Mouse (Mus musculus): Measurements from ENCODE around the gene Dydc2. TPM values are rescaled to one million over a fixed set of nuclear protein-coding genes. Genes with fewer than 3 reads are reported as not detected.

The Dydc2 gene
- total RNA-seq, 1 experiment: not detected

- Histone ChIP-seq H3K27ac (ENCODE audit: insufficient read depth, low read depth, low read length, poor library complexity, severe bottlenecking) (no peak overlapping the region), H3K9me3 (ENCODE audit: control insufficient read depth, insufficient read depth, low read depth, low read length) (no peaks in the 10 kb centered on the region), H3K36me3 (ENCODE audit: control insufficient read depth, insufficient read depth, low read length, poor library complexity, severe bottlenecking) (no peaks in the 10 kb centered on the region), H3K4me1 (ENCODE audit: control insufficient read depth in 2 of 2, insufficient read depth in 2 of 2, low read length in 2 of 2, poor library complexity in 1 of 2) (peaks cover 0 to 9% of the 10 kb centered on the region in 2 experiments; a peak in 1 of 4 replicates), H3K4me3 (ENCODE audit: insufficient read depth in 1 of 2, low read depth in 1 of 2, low read length in 2 of 2, poor library complexity in 1 of 2, severe bottlenecking in 1 of 2) (no peak overlapping the region), H3K9ac (ENCODE audit: insufficient read depth, low read depth, low read length, poor library complexity, severe bottlenecking) (no peak overlapping the region)
- TF ChIP-seq CHD2 (IDR thresholded peaks at IDR 0.05; ENCODE audit: low read depth, low read length): no peak
- no peak for TF ChIP-seq HCFC1 (IDR thresholded peaks at IDR 0.05; ENCODE audit: borderline replicate concordance, insufficient read depth, low read length)
- no peak for TF ChIP-seq MAFK (IDR thresholded peaks at IDR 0.05; ENCODE audit: insufficient read depth, low read depth, low read length)
- no peak for TF ChIP-seq ZNF384 (IDR thresholded peaks at IDR 0.05; ENCODE audit: low read depth, low read length)
- TF ChIP-seq ZC3H11A (IDR thresholded peaks at IDR 0.05; ENCODE audit: borderline replicate concordance, low read depth, low read length): no peak
- in situ Hi-C loops (cut with MboI; ENCODE audit: low sequenced_read_pairs in 2 of 2, unreplicated experiment in 2 of 2): no loop called here
- DNase-seq (ENCODE audit: low read depth, low spot score): no peak
These were observed 60.9 kb downstream of the Dydc2 start for GRCm38 (mm10) chr14:41008138-41008537.

DNA sequence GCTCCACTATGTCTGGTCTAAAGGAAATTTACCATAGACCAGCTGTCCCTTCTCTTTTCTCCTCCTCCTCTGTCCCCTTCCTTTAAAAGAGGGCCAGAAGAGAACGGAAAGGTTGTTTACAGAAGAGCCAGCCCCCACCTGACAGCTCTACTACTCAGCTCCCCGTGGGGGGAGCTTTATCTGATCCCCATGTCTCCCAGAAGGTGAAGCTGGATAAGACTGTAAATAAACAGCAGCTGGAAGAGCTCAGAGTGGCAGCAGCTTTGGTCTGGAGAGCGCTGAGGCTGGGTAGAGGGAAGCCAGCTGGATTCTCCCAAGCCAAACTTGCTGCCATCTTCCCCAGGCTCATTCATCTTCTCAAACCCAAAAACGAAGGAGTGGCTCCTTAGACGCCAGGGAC lies 61.4 kb downstream of the Dydc2 start:
- Histone ChIP-seq H3K9ac (ENCODE audit: insufficient read depth, low read depth, low read length, poor library complexity, severe bottlenecking) (no peak overlapping the region), H3K36me3 (ENCODE audit: control insufficient read depth, insufficient read depth, low read length, poor library complexity, severe bottlenecking) (no peaks in the 10 kb centered on the region), H3K27ac (ENCODE audit: insufficient read depth, low read depth, low read length, poor library complexity, severe bottlenecking) (no peak overlapping the region), H3K4me1 (ENCODE audit: control insufficient read depth in 2 of 2, insufficient read depth in 2 of 2, low read length in 2 of 2, poor library complexity in 1 of 2) (peaks cover 0 to 8% of the 10 kb centered on the region in 2 experiments; a peak in 1 of 4 replicates), H3K4me3 (ENCODE audit: insufficient read depth in 1 of 2, low read depth in 1 of 2, low read length in 2 of 2, poor library complexity in 1 of 2, severe bottlenecking in 1 of 2) (no peak overlapping the region), H3K9me3 (ENCODE audit: control insufficient read depth, insufficient read depth, low read depth, low read length) (no peaks in the 10 kb centered on the region)
- DNase-seq (ENCODE audit: low read depth, low spot score): no peak
- in situ Hi-C loops (cut with MboI; ENCODE audit: low sequenced_read_pairs in 2 of 2, unreplicated experiment in 2 of 2): no loop called here
- TF ChIP-seq ZNF384 (IDR thresholded peaks at IDR 0.05; ENCODE audit: low read depth, low read length) (no peak), CHD2 (IDR thresholded peaks at IDR 0.05; ENCODE audit: low read depth, low read length) (no peak), MAFK (IDR thresholded peaks at IDR 0.05; ENCODE audit: insufficient read depth, low read depth, low read length) (no peak), HCFC1 (IDR thresholded peaks at IDR 0.05; ENCODE audit: borderline replicate concordance, insufficient read depth, low read length) (no peak), ZC3H11A (IDR thresholded peaks at IDR 0.05; ENCODE audit: borderline replicate concordance, low read depth, low read length) (no peak)

DNA sequence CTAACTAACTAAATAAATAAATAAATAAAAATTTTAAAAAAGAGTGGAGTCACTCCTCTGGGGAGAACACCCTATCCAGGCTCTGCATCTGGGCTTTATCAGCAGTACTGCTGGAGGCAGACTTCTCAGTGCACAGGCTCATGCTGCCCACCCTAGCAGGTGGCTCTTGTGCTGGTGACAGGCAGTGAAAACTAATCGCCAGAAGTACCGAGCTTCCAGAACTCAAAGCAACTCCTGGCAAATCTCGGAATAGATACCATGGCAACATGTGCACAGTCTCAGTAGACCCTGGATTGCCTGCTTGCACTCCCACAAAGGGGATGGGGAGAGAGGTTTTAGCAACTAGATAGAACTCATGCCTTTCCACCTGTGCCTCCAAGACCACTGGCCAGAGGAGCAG lies 62.1 kb downstream of the Dydc2 start:
- no peaks in the 10 kb centered on the region for H3K9me3 ChIP-seq (ENCODE audit: control insufficient read depth, insufficient read depth, low read depth, low read length)
- H3K27ac ChIP-seq (ENCODE audit: insufficient read depth, low read depth, low read length, poor library complexity, severe bottlenecking): no peak overlapping the region
- DNase-seq (ENCODE audit: low read depth, low spot score): no peak
- no peak overlapping the region for H3K9ac ChIP-seq (ENCODE audit: insufficient read depth, low read depth, low read length, poor library complexity, severe bottlenecking)
- in situ Hi-C loops (cut with MboI; ENCODE audit: low sequenced_read_pairs in 2 of 2, unreplicated experiment in 2 of 2): no loop called here
- peaks cover 0 to 8% of the 10 kb centered on the region in 2 experiments; a peak in 1 of 4 replicates for H3K4me1 ChIP-seq (ENCODE audit: control insufficient read depth in 2 of 2, insufficient read depth in 2 of 2, low read length in 2 of 2, poor library complexity in 1 of 2)
- no peaks in the 10 kb centered on the region for H3K36me3 ChIP-seq (ENCODE audit: control insufficient read depth, insufficient read depth, low read length, poor library complexity, severe bottlenecking)
- TF ChIP-seq HCFC1 (IDR thresholded peaks at IDR 0.05; ENCODE audit: borderline replicate concordance, insufficient read depth, low read length): no peak
- TF ChIP-seq CHD2 (IDR thresholded peaks at IDR 0.05; ENCODE audit: low read depth, low read length): no peak
- no peak for TF ChIP-seq ZC3H11A (IDR thresholded peaks at IDR 0.05; ENCODE audit: borderline replicate concordance, low read depth, low read length)
- TF ChIP-seq MAFK (IDR thresholded peaks at IDR 0.05; ENCODE audit: insufficient read depth, low read depth, low read length): no peak
- no peak for TF ChIP-seq ZNF384 (IDR thresholded peaks at IDR 0.05; ENCODE audit: low read depth, low read length)
- no peak overlapping the region for H3K4me3 ChIP-seq (ENCODE audit: insufficient read depth in 1 of 2, low read depth in 1 of 2, low read length in 2 of 2, poor library complexity in 1 of 2, severe bottlenecking in 1 of 2)

GRCm38 (mm10) chr14:41006263-41006662 lies 62.7 kb downstream of the Dydc2 start:
- Histone ChIP-seq H3K9ac (ENCODE audit: insufficient read depth, low read depth, low read length, poor library complexity, severe bottlenecking) (no peak overlapping the region), H3K36me3 (ENCODE audit: control insufficient read depth, insufficient read depth, low read length, poor library complexity, severe bottlenecking) (no peaks in the 10 kb centered on the region), H3K4me1 (ENCODE audit: control insufficient read depth in 2 of 2, insufficient read depth in 2 of 2, low read length in 2 of 2, poor library complexity in 1 of 2) (peaks cover 0 to 8% of the 10 kb centered on the region in 2 experiments; a peak in 1 of 4 replicates), H3K4me3 (ENCODE audit: insufficient read depth in 1 of 2, low read depth in 1 of 2, low read length in 2 of 2, poor library complexity in 1 of 2, severe bottlenecking in 1 of 2) (no peak overlapping the region), H3K9me3 (ENCODE audit: control insufficient read depth, insufficient read depth, low read depth, low read length) (no peaks in the 10 kb centered on the region), H3K27ac (ENCODE audit: insufficient read depth, low read depth, low read length, poor library complexity, severe bottlenecking) (no peak overlapping the region)
- DNase-seq (ENCODE audit: low read depth, low spot score): no peak
- in situ Hi-C loops (cut with MboI; ENCODE audit: low sequenced_read_pairs in 2 of 2, unreplicated experiment in 2 of 2): no loop called here
- TF ChIP-seq HCFC1 (IDR thresholded peaks at IDR 0.05; ENCODE audit: borderline replicate concordance, insufficient read depth, low read length): no peak
- TF ChIP-seq ZC3H11A (IDR thresholded peaks at IDR 0.05; ENCODE audit: borderline replicate concordance, low read depth, low read length): no peak
- TF ChIP-seq ZNF384 (IDR thresholded peaks at IDR 0.05; ENCODE audit: low read depth, low read length): no peak
- no peak for TF ChIP-seq MAFK (IDR thresholded peaks at IDR 0.05; ENCODE audit: insufficient read depth, low read depth, low read length)
- no peak for TF ChIP-seq CHD2 (IDR thresholded peaks at IDR 0.05; ENCODE audit: low read depth, low read length)

- H3K27ac ChIP-seq (ENCODE audit: insufficient read depth, low read depth, low read length, poor library complexity, severe bottlenecking): no peak overlapping the region
- in situ Hi-C loops (cut with MboI; ENCODE audit: low sequenced_read_pairs in 2 of 2, unreplicated experiment in 2 of 2): no loop called here
These were observed 63.3 kb downstream of the Dydc2 start for GRCm38 (mm10) chr14:41005716-41006115.

More at GRCm38 (mm10) chr14:41005716-41006115, 63.3 kb downstream of the Dydc2 start:
- TF ChIP-seq ZC3H11A (IDR thresholded peaks at IDR 0.05; ENCODE audit: borderline replicate concordance, low read depth, low read length): no peak
- TF ChIP-seq HCFC1 (IDR thresholded peaks at IDR 0.05; ENCODE audit: borderline replicate concordance, insufficient read depth, low read length): no peak
- TF ChIP-seq CHD2 (IDR thresholded peaks at IDR 0.05; ENCODE audit: low read depth, low read length): no peak
- no peak for TF ChIP-seq ZNF384 (IDR thresholded peaks at IDR 0.05; ENCODE audit: low read depth, low read length)
- Histone ChIP-seq H3K9me3 (ENCODE audit: control insufficient read depth, insufficient read depth, low read depth, low read length) (no peaks in the 10 kb centered on the region), H3K9ac (ENCODE audit: insufficient read depth, low read depth, low read length, poor library complexity, severe bottlenecking) (no peak overlapping the region), H3K4me3 (ENCODE audit: insufficient read depth in 1 of 2, low read depth in 1 of 2, low read length in 2 of 2, poor library complexity in 1 of 2, severe bottlenecking in 1 of 2) (no peak overlapping the region), H3K36me3 (ENCODE audit: control insufficient read depth, insufficient read depth, low read length, poor library complexity, severe bottlenecking) (no peaks in the 10 kb centered on the region), H3K4me1 (ENCODE audit: control insufficient read depth in 2 of 2, insufficient read depth in 2 of 2, low read length in 2 of 2, poor library complexity in 1 of 2) (peaks cover 0 to 8% of the 10 kb centered on the region in 2 experiments; a peak in 1 of 4 replicates)
- no peak for DNase-seq (ENCODE audit: low read depth, low spot score)
